Mouse (Mus musculus): ENCODE measurements around the gene Fyb. TPM values are rescaled to one million over a fixed set of nuclear protein-coding genes. Genes with fewer than 3 reads are reported as not detected.

Gene Fyb
- polyA plus RNA-seq, 1 experiment from 2014 or later = 3.1 TPM

Other genes with a start within 250 kb of the Fyb start
- 15.1 and 19.4 TPM in 2 replicates for gene Dab2, start 223.1 kb upstream of the Fyb start, polyA plus RNA-seq (2015; fragmentation: Nextera tagmentation; extraction: Ambion mirVana)
- gene C9, start 77.5 kb upstream of the Fyb start, polyA plus RNA-seq (2015; fragmentation: Nextera tagmentation; extraction: Ambion mirVana) = not detected in 2 replicates
- gene Rictor, start 185.5 kb downstream of the Fyb start, polyA plus RNA-seq (2015; fragmentation: Nextera tagmentation; extraction: Ambion mirVana) = 57.1 and 64.4 TPM in 2 replicates

Data from midbrain, embryonic 16.5 days (tissue).